Mouse (Mus musculus): ENCODE results near the gene Elmo1. TPM values are rescaled to one million over a fixed set of nuclear protein-coding genes. Genes with fewer than 3 reads are reported as not detected.

Gene Elmo1
- total and polyA plus RNA-seq, 3 experiments: 5.2 to 7.6 TPM; not detected in 1

GRCm38 (mm10) chr13:20099546-20099945, 9.2 kb downstream of the Elmo1 start:
- no peaks in the 10 kb centered on the region for H3K27me3 ChIP-seq (ENCODE audit: control insufficient read depth in 1 of 2, insufficient read depth in 2 of 2, low read length in 2 of 2)
- TF ChIP-seq ZKSCAN1 (IDR thresholded peaks at IDR 0.05; ENCODE audit: low read depth, low read length) (no peak), POLR2AphosphoS2 (IDR thresholded peaks at IDR 0.05; ENCODE audit: low read length) (no peak), USF1 (IDR thresholded peaks at IDR 0.05; ENCODE audit: low read depth, low read length) (no peak), POLR2A (IDR thresholded peaks at IDR 0.05; ENCODE audit: control insufficient read depth in 1 of 2, insufficient read depth in 1 of 2, low read depth in 1 of 2, low read length in 2 of 2, poor library complexity in 1 of 2) (no peak), RCOR1 (IDR thresholded peaks at IDR 0.05; ENCODE audit: low read depth, low read length) (no peak), SMC3 (IDR thresholded peaks at IDR 0.05; ENCODE audit: low read depth, low read length) (no peak), NRF1 (IDR thresholded peaks at IDR 0.05; ENCODE audit: insufficient read depth, low read depth, low read length, poor library complexity, severe bottlenecking) (no peak), MXI1 (IDR thresholded peaks at IDR 0.05; ENCODE audit: low read depth, low read length) (no peak), SIN3A (IDR thresholded peaks at IDR 0.05; ENCODE audit: low read length) (no peak), TCF12 (IDR thresholded peaks at IDR 0.05; ENCODE audit: low read depth, low read length) (no peak), BHLHE40 (IDR thresholded peaks at IDR 0.05; ENCODE audit: borderline replicate concordance, low read depth, low read length) (no peak), CTCF (IDR thresholded peaks at IDR 0.05 in 2 of 3, conservative IDR thresholded peaks at IDR 0.05 in 1 of 3; ENCODE audit: control insufficient read depth in 1 of 3, insufficient read depth in 1 of 3, low read depth in 2 of 3, low read length in 3 of 3, poor library complexity in 1 of 3, severe bottlenecking in 1 of 3) (no peak), MAX (IDR thresholded peaks at IDR 0.05; ENCODE audit: low read length) (no peak)
- H3K36me3 ChIP-seq (ENCODE audit: control insufficient read depth in 1 of 2, insufficient read depth in 2 of 2, low read length in 2 of 2): no peaks in the 10 kb centered on the region
- no peak overlapping the region for H3K9ac ChIP-seq (ENCODE audit: control insufficient read depth, low read depth, low read length, poor library complexity, severe bottlenecking)
- H3K79me2 ChIP-seq (ENCODE audit: control insufficient read depth, insufficient read depth, low read length, poor library complexity): no peaks in the 10 kb centered on the region
- DNase-seq (ENCODE audit: low read depth, low spot score): no peak
- H3K4me1 ChIP-seq (ENCODE audit: control insufficient read depth in 1 of 2, insufficient read depth in 2 of 2, low read length in 2 of 2): no peaks in the 10 kb centered on the region; a peak in 1 of 4 replicates
- H3K4me3 ChIP-seq (ENCODE audit: control insufficient read depth in 1 of 2, insufficient read depth in 1 of 2, low read depth in 2 of 2, low read length in 2 of 2): no peak overlapping the region
- no peak overlapping the region for H3K27ac ChIP-seq (ENCODE audit: control insufficient read depth, low read depth, low read length)
- H3K9me3 ChIP-seq (replicated peaks; ENCODE audit: insufficient read depth, low read length): no peaks in the 10 kb centered on the region

- no peak for DNase-seq (ENCODE audit: low read depth, low spot score)
- Histone ChIP-seq H3K36me3 (ENCODE audit: control insufficient read depth in 1 of 2, insufficient read depth in 2 of 2, low read length in 2 of 2) (no peaks in the 10 kb centered on the region), H3K27me3 (ENCODE audit: control insufficient read depth in 1 of 2, insufficient read depth in 2 of 2, low read length in 2 of 2) (no peaks in the 10 kb centered on the region), H3K27ac (ENCODE audit: control insufficient read depth, low read depth, low read length) (no peak overlapping the region), H3K4me1 (ENCODE audit: control insufficient read depth in 1 of 2, insufficient read depth in 2 of 2, low read length in 2 of 2) (no peaks in the 10 kb centered on the region; a peak in 1 of 4 replicates), H3K79me2 (ENCODE audit: control insufficient read depth, insufficient read depth, low read length, poor library complexity) (no peaks in the 10 kb centered on the region), H3K4me3 (ENCODE audit: control insufficient read depth in 1 of 2, insufficient read depth in 1 of 2, low read depth in 2 of 2, low read length in 2 of 2) (no peak overlapping the region), H3K9me3 (replicated peaks; ENCODE audit: insufficient read depth, low read length) (no peaks in the 10 kb centered on the region), H3K9ac (ENCODE audit: control insufficient read depth, low read depth, low read length, poor library complexity, severe bottlenecking) (no peak overlapping the region)
- no peak for TF ChIP-seq GATA1 (IDR thresholded peaks at IDR 0.05; ENCODE audit: low read depth, low read length)
- no peak for TF ChIP-seq HCFC1 (IDR thresholded peaks at IDR 0.05; ENCODE audit: low read depth, low read length)
- no peak for TF ChIP-seq CHD1 (IDR thresholded peaks at IDR 0.05; ENCODE audit: low read depth, low read length)
- TF ChIP-seq USF2 (IDR thresholded peaks at IDR 0.05; ENCODE audit: borderline replicate concordance in 1 of 2, insufficient read depth in 1 of 2, low read depth in 1 of 2, low read length in 2 of 2): no peak
- no peak for TF ChIP-seq RAD21 (IDR thresholded peaks at IDR 0.05; ENCODE audit: low read depth, low read length)
- no peak for TF ChIP-seq ZNF384 (IDR thresholded peaks at IDR 0.05; ENCODE audit: low read depth, low read length)
- TF ChIP-seq ZMIZ1 (IDR thresholded peaks at IDR 0.05; ENCODE audit: low read depth, low read length): no peak
- TF ChIP-seq GABPA (IDR thresholded peaks at IDR 0.05; ENCODE audit: low read depth, low read length): no peak
- no peak for TF ChIP-seq BHLHE40 (IDR thresholded peaks at IDR 0.05; ENCODE audit: borderline replicate concordance, low read depth, low read length)
These were observed 10.0 kb downstream of the Elmo1 start for GRCm38 (mm10) chr13:20100357-20100756.
